Mouse (Mus musculus) limb, embryonic 11.5 days (tissue): Measurements from ENCODE around the gene Slc30a3. TPM values are rescaled to one million over a fixed set of nuclear protein-coding genes. Genes with fewer than 3 reads are reported as not detected.
"Not testable (repeated sequence)": the region's sequence is repeated elsewhere in the genome, so short reads cannot be mapped to it uniquely, and the experiment has no call there.

ENCODE experiments used
- ATAC-seq: fragments of 200-750 bp; cut with Nextera tagmentation; 2 replicates; pipeline ENCODE4 v1.8.0; 2017; ENCODE audit warnings: low read depth; ENCODE audit not compliant: insufficient number of reproducible peaks, low FRiP score, low TSS enrichment
- DNase-seq: peaks from one replicate; pipeline ENCODE4 v3.0.0-alpha.2; 2015; ENCODE audit warnings: low spot score
- H3K27ac ChIP-seq: fragments of 300-500 bp; sonication (generic); replicated peaks from 2 replicates; pipeline ENCODE4 v1.5.1; 2014; ENCODE audit warnings: low read depth, mild to moderate bottlenecking, low read length
- H3K27me3 ChIP-seq: fragments of 300-500 bp; sonication (generic); 2 replicates; pipeline ENCODE4 v1.6.1; 2014; ENCODE audit warnings: mild to moderate bottlenecking, low read length, mixed read lengths; ENCODE audit not compliant: control insufficient read depth, insufficient read depth
- H3K36me3 ChIP-seq: fragments of 300-500 bp; sonication (generic); 2 replicates; pipeline ENCODE4 v1.6.1; 2014; ENCODE audit warnings: mild to moderate bottlenecking, low read length, moderate library complexity, mixed read lengths; ENCODE audit not compliant: control insufficient read depth, insufficient read depth
- H3K4me1 ChIP-seq: fragments of 300-500 bp; sonication (generic); 2 replicates; pipeline ENCODE4 v1.6.1; 2014; ENCODE audit warnings: low read length, mixed read lengths; ENCODE audit not compliant: control insufficient read depth, insufficient read depth
- H3K4me2 ChIP-seq: fragments of 300-500 bp; sonication (generic); 2 replicates; pipeline ENCODE4 v1.6.1; 2014; ENCODE audit warnings: low read depth, mild to moderate bottlenecking, moderate library complexity; ENCODE audit not compliant: severe bottlenecking
- H3K4me3 ChIP-seq: fragments of 300-500 bp; sonication (generic); 2 replicates; pipeline ENCODE4 v1.5.1; 2014; ENCODE audit warnings: low read depth, low read length
- H3K9ac ChIP-seq: fragments of 300-500 bp; sonication (generic); 2 replicates; pipeline ENCODE4 v1.6.1; 2014; ENCODE audit warnings: mild to moderate bottlenecking, low read length
- H3K9me3 ChIP-seq: fragments of 300-500 bp; sonication (generic); 2 replicates; pipeline ENCODE4 v1.6.1; 2016; ENCODE audit warnings: low read length; ENCODE audit not compliant: control insufficient read depth
- WGBS: fragments of 180-500 bp; shearing (Covaris S2); extraction: QIAGEN DNeasy Blood & Tissue Kit; methylation state at CpG from one replicate; pipeline ENCODE4 v1.1.7; 2014; 5-methylcytosine and 5-hydroxymethylcytosine counted together
- polyA plus RNA-seq: library from polyadenylated mRNA; unstranded; fragments of >200 nt; fragmentation: Nextera tagmentation; extraction: Ambion mirVana; gene quantifications from 2 replicates; pipeline ENCODE4 v1.2.1, GENCODE M21; 2014

The Slc30a3 gene
- polyA plus RNA-seq, 1 experiment from 2014 or later, result not detected

DNA sequence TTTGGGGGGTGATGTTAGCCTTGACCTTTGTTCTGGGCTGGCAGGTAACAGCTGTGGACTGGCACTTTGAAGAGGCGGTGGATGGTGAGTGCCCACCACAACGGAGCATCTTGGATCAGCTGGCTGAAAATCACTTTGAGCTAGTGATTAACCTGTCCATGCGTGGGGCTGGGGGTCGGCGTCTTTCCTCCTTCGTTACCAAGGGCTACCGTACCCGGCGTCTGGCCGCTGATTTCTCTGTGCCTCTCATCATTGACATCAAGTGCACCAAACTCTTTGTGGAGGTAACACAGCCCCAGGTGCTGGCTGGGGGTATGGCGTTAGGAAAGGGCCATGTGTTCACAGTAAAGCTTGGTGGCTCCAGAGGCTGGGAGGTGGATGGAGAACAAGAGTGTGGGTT lies 36.2 kb downstream of the Slc30a3 start:
- Histone ChIP-seq H3K9ac (no peak overlapping the region), H3K4me2 (no peak overlapping the region), H3K27ac (no peak overlapping the region), H3K9me3 (no peaks in the 10 kb centered on the region), H3K4me3 (no peak overlapping the region), H3K27me3 (no peaks in the 10 kb centered on the region), H3K36me3 (peaks cover 50% of the 10 kb centered on the region), H3K4me1 (no peaks in the 10 kb centered on the region)
- ATAC-seq, result no peak
- WGBS, result 94% methylated on average over 11 of the region's 11 CpGs
- DNase-seq, result no peak

DNA sequence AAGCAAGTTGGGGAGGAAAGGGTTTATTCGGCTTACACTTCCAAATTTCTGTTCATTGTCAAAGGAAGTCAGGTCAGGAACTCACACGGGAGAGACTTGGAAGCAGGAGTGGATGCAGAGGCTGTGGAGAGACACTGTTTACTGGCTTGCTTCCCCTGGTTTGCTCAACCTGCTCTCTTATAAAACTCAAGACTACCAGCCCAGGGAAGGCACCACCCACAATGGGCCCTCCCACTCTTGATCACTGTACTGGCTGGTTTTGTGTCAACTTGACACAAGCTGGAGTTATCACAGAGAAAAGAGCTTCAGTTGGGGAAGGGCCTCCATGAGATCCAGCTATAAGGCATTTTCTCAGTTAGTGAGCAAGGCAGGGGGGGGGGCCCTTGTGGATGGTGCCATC lies 37.0 kb downstream of the Slc30a3 start:
- DNase-seq (no peak), ATAC-seq (no peak)
- Histone ChIP-seq H3K27ac (no peak overlapping the region), H3K4me1 (no peaks in the 10 kb centered on the region), H3K9me3 (no peaks in the 10 kb centered on the region), H3K36me3 (peaks cover 50% of the 10 kb centered on the region), H3K4me3 (no peak overlapping the region), H3K27me3 (no peaks in the 10 kb centered on the region), H3K4me2 (no peak overlapping the region), H3K9ac (no peak overlapping the region)
- WGBS, result 91% methylated on average over 2 of the region's 2 CpGs

DNA sequence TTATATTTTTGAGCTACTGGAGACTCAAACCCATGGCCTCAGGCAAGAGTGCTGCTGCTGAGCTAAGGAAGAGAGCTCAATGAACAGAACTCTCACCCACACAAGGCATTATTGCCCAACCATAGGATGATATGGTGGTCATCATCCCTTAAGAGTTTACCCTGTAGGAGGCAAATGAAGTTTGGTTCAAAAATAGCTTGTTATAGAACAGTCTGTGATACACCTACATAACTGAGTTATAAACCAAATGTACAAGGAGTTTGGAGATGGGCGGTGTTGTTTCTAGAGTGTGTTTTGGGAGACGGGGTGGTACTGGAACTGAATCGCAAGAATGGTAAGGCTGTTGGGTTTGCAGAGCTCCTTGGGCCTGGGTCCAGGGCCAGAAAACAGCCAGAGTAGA lies 38.2 kb downstream of the Slc30a3 start:
- no peak overlapping the region for H3K4me2 ChIP-seq
- H3K27me3 ChIP-seq, result no peaks in the 10 kb centered on the region
- no peak for ATAC-seq

DNA sequence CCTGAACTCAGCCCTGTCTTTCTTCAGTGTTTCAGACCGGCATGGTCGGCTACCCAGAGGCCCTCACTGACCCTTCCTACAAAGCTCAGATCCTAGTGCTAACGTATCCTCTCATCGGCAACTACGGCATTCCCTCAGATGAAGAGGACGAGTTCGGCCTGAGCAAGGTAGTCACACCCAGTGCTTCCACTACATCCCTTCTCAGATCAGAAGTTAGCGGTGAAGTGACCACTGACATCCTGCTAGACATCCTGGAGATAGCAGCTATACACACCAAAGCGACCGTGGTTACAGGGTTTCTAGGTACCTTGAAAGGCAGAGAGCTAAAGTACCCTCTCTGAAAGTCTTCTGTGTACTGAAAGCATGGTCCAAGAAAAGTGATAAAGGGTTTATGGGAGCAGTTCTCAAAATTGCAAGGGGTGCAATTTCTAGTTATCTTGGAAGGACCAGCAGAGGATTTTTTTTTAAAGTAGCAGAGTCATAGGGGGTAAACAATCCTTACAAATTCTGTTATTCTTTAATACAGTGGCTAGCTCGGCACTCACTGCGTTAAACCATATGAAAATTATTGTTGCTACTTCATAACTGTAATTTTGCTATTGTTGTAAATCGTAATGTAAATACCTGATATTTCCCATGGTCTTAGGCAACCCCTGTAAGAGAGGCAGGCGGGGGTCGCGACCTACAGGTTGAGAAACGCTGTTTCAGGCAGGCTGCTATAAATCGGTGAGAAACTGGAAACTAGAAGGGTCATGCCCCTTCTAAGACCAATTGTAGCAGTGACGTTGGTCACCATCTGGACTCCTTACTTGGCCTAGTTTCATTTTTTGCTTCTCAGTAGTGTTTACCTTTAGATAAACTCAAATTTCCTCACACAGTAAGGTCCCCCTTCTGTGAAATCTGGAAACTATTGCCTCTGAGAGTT lies 52.6 kb downstream of the Slc30a3 start:
- ATAC-seq, result no peak
- Histone ChIP-seq H3K36me3 (peaks cover 13% of the 10 kb centered on the region), H3K9ac (peak overlapping the region; percentile 86), H3K27me3 (no peaks in the 10 kb centered on the region), H3K4me1 (peaks cover 9% of the 10 kb centered on the region), H3K4me2 (peak overlapping the region; percentile 85), H3K4me3 (peak overlapping the region; percentile 73), H3K27ac (peak overlapping the region; percentile 47; the same call in 1 of the 2 replicates), H3K9me3 (no peaks in the 10 kb centered on the region)
- peak; percentile 30 for DNase-seq
- WGBS, result 14% methylated on average over 19 of the region's 19 CpGs

More for the DNA sequence above, 38.2 kb downstream of the Slc30a3 start:
- DNase-seq, result no peak
- 96% methylated on average over 3 of the region's 3 CpGs for WGBS
- Histone ChIP-seq H3K4me3 (no peak overlapping the region), H3K9me3 (no peaks in the 10 kb centered on the region), H3K36me3 (peaks cover 40% of the 10 kb centered on the region), H3K27ac (no peak overlapping the region), H3K9ac (no peak overlapping the region), H3K4me1 (no peaks in the 10 kb centered on the region)

DNA sequence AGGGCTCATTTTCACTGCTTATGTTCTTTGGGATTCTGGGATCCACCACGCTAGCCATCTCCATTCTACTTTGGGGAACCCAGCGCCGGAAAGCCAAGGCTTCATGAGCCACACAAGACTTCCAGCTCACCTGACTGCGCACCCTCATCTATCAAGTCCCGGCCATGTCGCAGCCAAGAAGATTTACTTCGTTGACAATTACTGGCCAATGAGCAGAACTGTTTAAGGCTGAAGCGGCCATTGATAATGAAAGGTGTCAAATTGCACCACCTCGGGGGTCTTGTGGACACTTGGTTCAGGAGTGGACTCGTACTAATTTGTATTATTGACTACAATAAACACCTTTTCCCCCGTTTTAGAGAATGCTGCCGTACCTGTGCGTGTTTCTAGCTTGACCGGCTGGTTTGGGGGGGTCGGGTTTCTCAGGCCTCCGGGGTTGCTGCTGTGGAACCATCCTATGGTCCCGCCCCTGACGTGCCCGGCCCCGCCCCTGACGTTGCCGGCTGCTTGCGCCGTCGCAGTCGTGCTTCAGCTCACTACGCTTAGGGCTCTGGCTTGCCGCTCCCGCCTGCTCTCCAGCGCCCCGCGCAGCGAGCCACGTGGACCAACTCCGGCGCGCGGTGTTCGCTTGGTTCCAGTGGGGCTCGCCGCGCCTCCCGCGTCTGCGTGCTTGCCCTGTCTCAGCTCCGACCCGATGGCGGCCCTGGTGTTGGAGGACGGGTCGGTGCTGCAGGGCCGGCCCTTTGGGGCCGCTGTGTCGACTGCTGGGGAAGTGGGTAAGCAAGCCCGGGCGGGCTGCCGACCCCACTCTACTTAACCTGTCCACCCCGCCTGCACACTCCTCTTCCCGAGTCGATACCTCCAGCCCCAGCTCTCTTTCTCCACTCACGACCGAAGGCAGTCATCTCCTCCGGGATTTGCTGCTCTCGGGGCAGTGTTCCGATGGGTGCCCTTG lies 53.5 kb downstream of the Slc30a3 start, which contains the start of gene Cad:
Gene Cad (plus strand): TSS at position 520 of the 955 bp plus-strand sequence.
- peak; percentile 97 for DNase-seq
- Histone ChIP-seq H3K36me3 (peaks cover 4% of the 10 kb centered on the region), H3K4me3 (peak within 1 kb of the TSS; percentile 73), H3K9me3 (no peaks in the 10 kb centered on the region), H3K4me2 (peak within 1 kb of the TSS; percentile 85), H3K4me1 (peaks cover 9% of the 10 kb centered on the region), H3K27ac (peak within 1 kb of the TSS; percentile 47; the same call in 1 of the 2 replicates), H3K27me3 (no peaks in the 10 kb centered on the region), H3K9ac (peak within 1 kb of the TSS; percentile 86)
- peak; percentile 97 for ATAC-seq
- under 1% methylated on average over 64 of the region's 64 CpGs for WGBS

DNA sequence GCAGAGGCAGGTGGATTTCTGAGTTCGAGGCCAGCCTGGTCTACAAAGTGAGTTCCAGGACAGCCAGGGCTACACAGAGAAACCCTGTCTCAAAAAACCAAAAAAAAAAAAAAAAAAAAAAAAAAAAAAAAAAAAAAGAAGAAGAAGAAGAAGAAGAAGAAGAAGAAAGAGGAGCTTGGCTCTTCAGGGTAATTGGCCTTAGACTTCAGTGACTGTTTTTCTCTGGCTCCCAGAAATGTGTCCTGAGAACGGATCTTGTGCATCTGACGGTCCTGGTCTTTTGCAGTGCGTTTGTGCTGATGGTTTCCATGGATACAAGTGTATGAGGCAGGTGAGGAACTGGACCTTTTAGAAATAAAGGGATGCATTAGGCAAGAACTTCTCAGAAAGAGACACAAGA lies 54.3 kb downstream of the Slc30a3 start:
- H3K9ac ChIP-seq, result not testable (repeated sequence)
- WGBS, result 63% methylated on average over 4 of the region's 4 CpGs

DNA sequence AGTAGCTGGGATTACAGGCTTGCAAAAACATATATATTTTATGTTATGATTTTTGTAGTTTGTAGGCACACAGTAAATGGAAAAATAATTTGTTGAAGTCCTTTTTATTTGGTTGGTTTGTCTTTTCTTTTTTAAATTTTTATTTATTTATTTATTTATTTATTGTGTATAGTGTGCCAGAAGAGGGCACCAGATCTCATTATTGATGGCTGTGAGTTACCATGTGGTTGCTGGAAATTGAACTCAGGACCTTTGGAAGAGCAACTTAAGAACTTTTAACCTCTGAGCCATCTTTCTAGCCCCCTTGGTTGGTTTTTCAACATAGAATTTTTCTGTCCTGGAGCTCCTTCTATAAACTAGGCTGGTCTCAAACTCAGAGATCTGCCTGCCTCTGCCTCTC lies 57.6 kb downstream of the Slc30a3 start:
- Histone ChIP-seq H3K27me3 (no peaks in the 10 kb centered on the region), H3K9ac (no peak overlapping the region), H3K9me3 (no peaks in the 10 kb centered on the region), H3K27ac (no peak overlapping the region), H3K4me1 (0 out of 2 replicates have a peak, but pooled peaks cover 6% of the 10 kb centered on the region), H3K4me2 (no peak overlapping the region), H3K4me3 (no peak overlapping the region), H3K36me3 (no peaks in the 10 kb centered on the region)
- DNase-seq, result no peak
- ATAC-seq, result no peak

More for the DNA sequence above, 54.3 kb downstream of the Slc30a3 start:
- DNase-seq, H3K27me3 ChIP-seq, ATAC-seq, H3K27ac ChIP-seq, H3K9me3 ChIP-seq, H3K4me1 ChIP-seq, H3K36me3 ChIP-seq: not testable (repeated sequence)
- H3K4me2 ChIP-seq, result peak overlapping the region; percentile 85
- 0 out of 2 replicates have a peak overlapping the region, but pooled peaks have one; percentile 73 for H3K4me3 ChIP-seq
